Mouse (Mus musculus): ENCODE data around the gene Plg. TPM values are rescaled to one million over a fixed set of nuclear protein-coding genes. Genes with fewer than 3 reads are reported as not detected.

Plg gene
- 0.15 TPM in 1 of 2 replicates, not detected in the other for polyA plus RNA-seq (2014; fragmentation: Nextera tagmentation; extraction: Ambion mirVana)

DNA sequence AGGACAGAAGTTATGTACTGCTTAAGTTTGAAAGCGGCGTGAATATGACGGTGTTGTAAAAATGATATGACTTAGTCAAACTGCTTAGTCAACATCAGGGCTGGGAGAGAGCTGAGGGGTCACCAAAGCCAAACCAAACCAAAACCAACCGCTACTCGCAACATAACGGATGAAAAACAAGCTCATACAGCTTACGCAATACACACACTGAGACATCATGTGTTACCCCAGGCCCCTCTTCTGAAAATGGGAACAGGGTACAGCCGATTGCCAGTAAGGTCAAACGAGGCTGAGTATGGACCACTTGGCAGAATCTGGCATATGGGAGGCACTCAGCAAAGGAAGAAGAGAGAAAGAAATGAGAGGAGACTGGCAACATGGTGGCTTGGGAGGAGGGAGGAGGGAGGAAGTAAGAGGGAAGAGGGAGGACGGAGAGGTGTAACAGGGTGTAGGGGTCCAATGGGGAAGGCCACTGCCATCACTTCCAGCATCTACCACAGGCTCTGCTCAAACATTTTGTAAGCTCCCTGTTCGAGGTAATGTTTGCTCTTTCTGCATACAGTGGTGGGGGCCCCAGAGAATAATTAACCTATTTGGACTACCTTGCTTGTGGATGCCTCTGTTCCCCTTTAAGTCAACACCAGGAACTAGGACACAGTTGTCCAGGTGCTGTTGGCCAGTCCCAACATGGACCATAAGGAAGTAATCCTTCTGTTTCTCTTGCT lies at the start of gene Plg:
TSS of gene Plg (plus strand) at position 628 of the 725 bp plus-strand sequence.
- H3K36me3 ChIP-seq (ENCODE audit: control insufficient read depth, insufficient read depth, low read length): no peaks in the 10 kb centered on the region
- no peak within 1 kb of the TSS for H3K9ac ChIP-seq (ENCODE audit: low read length)
- DNase-seq (ENCODE audit: low spot score) (no peak), ATAC-seq (ENCODE audit: insufficient number of reproducible peaks, low FRiP score, low TSS enrichment, low read depth) (no peak)
- no peak within 1 kb of the TSS for H3K27ac ChIP-seq (replicated peaks; ENCODE audit: low read depth, low read length)
- H3K4me2 ChIP-seq (ENCODE audit: low read depth, severe bottlenecking): no peak within 1 kb of the TSS
- H3K4me3 ChIP-seq (ENCODE audit: low read depth, low read length): no peak within 1 kb of the TSS
- H3K9me3 ChIP-seq (ENCODE audit: control insufficient read depth, low read length): no peaks in the 10 kb centered on the region
- WGBS: 92% methylated on average over 11 of the region's 11 CpGs
- H3K4me1 ChIP-seq (ENCODE audit: control insufficient read depth, insufficient read depth, low read length): no peaks in the 10 kb centered on the region
- no peaks in the 10 kb centered on the region for H3K27me3 ChIP-seq (ENCODE audit: control insufficient read depth, insufficient read depth, low read length)

DNA sequence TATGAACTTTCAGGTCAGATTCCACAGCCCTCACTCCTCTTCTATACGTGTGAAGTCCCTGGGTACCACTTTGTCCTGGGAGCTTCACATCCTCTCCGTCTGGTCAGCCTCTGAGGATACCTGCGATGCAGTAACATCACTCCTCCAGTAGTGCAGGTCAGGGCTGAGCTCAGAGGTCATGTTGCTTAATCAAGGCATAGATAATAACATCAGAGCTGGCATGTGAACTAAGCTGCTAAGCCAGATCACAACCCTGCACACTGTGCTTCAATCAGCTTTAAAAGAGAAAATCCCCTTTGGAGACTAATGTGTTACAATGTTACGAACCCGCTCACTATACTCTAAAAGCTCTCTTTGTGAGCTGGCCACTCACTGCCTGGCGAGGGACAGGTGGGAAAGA lies 43.3 kb upstream of the Plg start:
- no peak overlapping the region for H3K4me2 ChIP-seq (ENCODE audit: low read depth, severe bottlenecking)
- no peaks in the 10 kb centered on the region for H3K9me3 ChIP-seq (ENCODE audit: control insufficient read depth, low read length)
- no peak overlapping the region for H3K27ac ChIP-seq (replicated peaks; ENCODE audit: low read depth, low read length)
- H3K4me1 ChIP-seq (ENCODE audit: control insufficient read depth, insufficient read depth, low read length): no peaks in the 10 kb centered on the region
- 58% methylated on average over 6 of the region's 6 CpGs for WGBS
- no peaks in the 10 kb centered on the region for H3K27me3 ChIP-seq (ENCODE audit: control insufficient read depth, insufficient read depth, low read length)
- H3K36me3 ChIP-seq (ENCODE audit: control insufficient read depth, insufficient read depth, low read length): no peaks in the 10 kb centered on the region
- H3K9ac ChIP-seq (ENCODE audit: low read length): no peak overlapping the region
- ATAC-seq (ENCODE audit: insufficient number of reproducible peaks, low FRiP score, low TSS enrichment, low read depth) (no peak), DNase-seq (ENCODE audit: low spot score) (no peak)
- no peak overlapping the region for H3K4me3 ChIP-seq (ENCODE audit: low read depth, low read length)

DNA sequence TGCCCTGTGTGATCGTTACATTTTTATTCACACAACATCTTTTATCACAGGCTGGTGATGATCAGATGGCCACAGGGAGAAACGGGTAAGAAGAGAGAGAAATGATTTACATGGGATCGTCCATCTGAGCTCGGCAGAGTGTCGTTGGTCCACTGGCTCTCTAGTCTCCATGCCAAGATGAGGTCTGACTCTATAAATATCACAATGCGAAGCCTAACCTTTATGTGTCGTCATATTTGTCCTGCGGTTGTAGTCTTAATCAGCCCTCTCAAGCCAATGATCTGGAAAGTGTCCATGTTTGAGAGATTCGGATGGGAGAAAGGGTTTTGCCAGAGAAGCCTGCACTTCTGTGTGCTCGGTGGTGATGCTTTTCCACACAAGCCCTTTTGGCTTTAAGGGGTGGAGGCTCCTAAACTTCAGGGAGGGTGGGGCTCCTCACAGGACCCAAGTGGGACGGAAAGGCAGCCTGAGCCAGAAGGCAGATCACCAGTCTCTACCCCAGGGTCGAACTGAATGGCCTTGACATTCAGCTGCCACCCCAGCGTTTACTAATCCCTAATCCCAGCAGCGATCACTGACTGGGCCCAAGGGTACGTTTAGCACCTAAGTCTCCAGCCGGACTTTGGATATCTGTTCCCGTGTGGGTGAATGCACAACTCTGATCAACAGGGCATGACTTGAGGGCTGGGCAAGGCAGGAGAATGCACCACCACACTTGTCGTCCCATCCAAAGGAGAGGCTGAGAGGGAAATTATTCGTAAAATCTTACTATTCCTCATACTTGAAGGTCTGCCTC lies 42.1 kb upstream of the Plg start:
- 86% methylated on average over 19 of the region's 19 CpGs for WGBS
- no peak overlapping the region for H3K9ac ChIP-seq (ENCODE audit: low read length)
- no peaks in the 10 kb centered on the region for H3K36me3 ChIP-seq (ENCODE audit: control insufficient read depth, insufficient read depth, low read length)
- H3K4me1 ChIP-seq (ENCODE audit: control insufficient read depth, insufficient read depth, low read length): no peaks in the 10 kb centered on the region
- H3K9me3 ChIP-seq (ENCODE audit: control insufficient read depth, low read length): no peaks in the 10 kb centered on the region
- no peak overlapping the region for H3K27ac ChIP-seq (replicated peaks; ENCODE audit: low read depth, low read length)
- H3K4me3 ChIP-seq (ENCODE audit: low read depth, low read length): no peak overlapping the region
- DNase-seq (ENCODE audit: low spot score) (no peak), ATAC-seq (ENCODE audit: insufficient number of reproducible peaks, low FRiP score, low TSS enrichment, low read depth) (no peak)
- H3K27me3 ChIP-seq (ENCODE audit: control insufficient read depth, insufficient read depth, low read length): no peaks in the 10 kb centered on the region
- no peak overlapping the region for H3K4me2 ChIP-seq (ENCODE audit: low read depth, severe bottlenecking)

DNA sequence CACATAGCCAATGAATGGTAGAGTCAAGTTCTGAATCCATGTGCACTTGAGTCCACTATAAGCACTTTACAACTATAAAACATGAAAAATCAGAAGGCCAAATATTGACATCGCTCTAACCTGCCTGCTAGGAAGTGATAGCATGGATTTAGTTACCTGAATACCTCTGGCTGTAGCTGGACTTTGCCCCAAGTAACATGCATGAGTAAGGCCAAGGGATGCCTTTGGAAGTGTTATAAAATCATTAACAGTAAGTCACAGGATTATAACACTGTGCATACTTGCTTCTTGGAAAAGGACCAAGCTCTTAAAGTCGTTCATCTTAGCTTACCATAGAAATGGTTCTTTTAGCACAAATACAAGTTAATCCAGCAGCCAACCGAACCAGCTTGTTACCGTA lies 41.3 kb upstream of the Plg start:
- no peak overlapping the region for H3K4me3 ChIP-seq (ENCODE audit: low read depth, low read length)
- no peaks in the 10 kb centered on the region for H3K9me3 ChIP-seq (ENCODE audit: control insufficient read depth, low read length)
- H3K4me2 ChIP-seq (ENCODE audit: low read depth, severe bottlenecking): no peak overlapping the region
- WGBS: 87% methylated on average over 4 of the region's 4 CpGs
- no peak overlapping the region for H3K9ac ChIP-seq (ENCODE audit: low read length)
- H3K4me1 ChIP-seq (ENCODE audit: control insufficient read depth, insufficient read depth, low read length): no peaks in the 10 kb centered on the region
- ATAC-seq (ENCODE audit: insufficient number of reproducible peaks, low FRiP score, low TSS enrichment, low read depth) (no peak), DNase-seq (ENCODE audit: low spot score) (no peak)
- H3K27ac ChIP-seq (replicated peaks; ENCODE audit: low read depth, low read length): no peak overlapping the region
- no peaks in the 10 kb centered on the region for H3K36me3 ChIP-seq (ENCODE audit: control insufficient read depth, insufficient read depth, low read length)
- H3K27me3 ChIP-seq (ENCODE audit: control insufficient read depth, insufficient read depth, low read length): no peaks in the 10 kb centered on the region

DNA sequence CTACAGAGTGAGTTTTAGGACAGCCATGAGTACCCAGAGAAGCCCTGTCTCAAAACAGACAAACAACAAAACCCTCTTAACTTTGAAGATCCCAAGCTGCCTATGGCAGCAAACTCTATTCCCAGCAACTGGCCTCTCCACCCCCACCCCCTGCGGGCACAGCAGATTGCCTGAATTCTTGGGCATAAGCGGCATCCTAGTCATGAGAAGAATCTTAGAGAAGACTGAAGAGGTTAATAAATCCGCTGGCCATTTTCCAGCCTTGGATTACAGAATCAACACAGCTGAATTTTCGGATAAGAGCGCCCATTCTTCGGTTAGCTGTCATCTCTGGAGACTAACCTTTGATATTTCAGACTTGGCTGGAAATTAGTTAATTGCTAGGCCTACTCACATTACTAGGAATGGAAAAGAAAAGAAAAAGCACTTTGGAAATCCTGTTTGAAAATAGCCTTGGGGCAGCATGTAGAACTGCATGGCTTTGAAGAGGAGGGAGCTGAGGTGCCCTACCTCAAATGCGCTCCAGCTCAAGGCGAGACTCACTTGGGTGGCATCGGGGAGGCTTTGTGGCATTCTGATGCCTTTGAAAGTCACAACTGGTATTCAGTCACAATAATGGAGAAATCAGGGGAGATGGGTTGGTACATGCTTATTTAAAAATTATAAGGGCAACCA lies 34.6 kb upstream of the Plg start:
- Histone ChIP-seq H3K36me3 (ENCODE audit: control insufficient read depth, insufficient read depth, low read length) (no peaks in the 10 kb centered on the region), H3K4me3 (ENCODE audit: low read depth, low read length) (no peak overlapping the region), H3K9ac (ENCODE audit: low read length) (no peak overlapping the region), H3K4me1 (ENCODE audit: control insufficient read depth, insufficient read depth, low read length) (no peaks in the 10 kb centered on the region), H3K27me3 (ENCODE audit: control insufficient read depth, insufficient read depth, low read length) (no peaks in the 10 kb centered on the region), H3K27ac (replicated peaks; ENCODE audit: low read depth, low read length) (no peak overlapping the region), H3K4me2 (ENCODE audit: low read depth, severe bottlenecking) (no peak overlapping the region), H3K9me3 (ENCODE audit: control insufficient read depth, low read length) (no peaks in the 10 kb centered on the region)
- WGBS: 90% methylated on average over 9 of the region's 9 CpGs
- ATAC-seq (ENCODE audit: insufficient number of reproducible peaks, low FRiP score, low TSS enrichment, low read depth) (no peak), DNase-seq (ENCODE audit: low spot score) (no peak)

DNA sequence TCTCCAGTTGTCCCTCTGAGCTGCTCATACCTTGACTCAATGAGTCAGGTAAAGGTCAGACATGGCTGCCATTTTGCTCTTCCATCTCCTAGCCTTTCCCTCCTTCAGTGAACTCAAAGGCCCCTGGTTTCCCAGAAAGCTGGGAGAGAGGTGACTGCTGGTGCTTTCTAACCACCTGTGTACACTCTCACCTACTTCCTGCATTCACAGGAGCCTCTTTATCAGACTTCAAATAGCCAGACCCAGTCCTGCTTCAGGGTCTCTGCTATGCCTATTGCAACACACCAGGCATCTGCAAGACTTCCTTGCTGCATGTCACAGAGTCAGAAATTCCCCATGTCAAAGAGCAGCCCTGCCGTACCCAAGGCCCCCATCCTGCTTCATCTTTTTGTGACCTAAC lies 30.9 kb upstream of the Plg start:
- no peak overlapping the region for H3K27ac ChIP-seq (replicated peaks; ENCODE audit: low read depth, low read length)
- H3K9me3 ChIP-seq (ENCODE audit: control insufficient read depth, low read length): no peaks in the 10 kb centered on the region
- no peaks in the 10 kb centered on the region for H3K4me1 ChIP-seq (ENCODE audit: control insufficient read depth, insufficient read depth, low read length)
- no peak overlapping the region for H3K4me3 ChIP-seq (ENCODE audit: low read depth, low read length)
- H3K27me3 ChIP-seq (ENCODE audit: control insufficient read depth, insufficient read depth, low read length): no peaks in the 10 kb centered on the region
- ATAC-seq (ENCODE audit: insufficient number of reproducible peaks, low FRiP score, low TSS enrichment, low read depth) (no peak), DNase-seq (ENCODE audit: low spot score) (no peak)
- no peaks in the 10 kb centered on the region for H3K36me3 ChIP-seq (ENCODE audit: control insufficient read depth, insufficient read depth, low read length)
- H3K9ac ChIP-seq (ENCODE audit: low read length): no peak overlapping the region
- H3K4me2 ChIP-seq (ENCODE audit: low read depth, severe bottlenecking): no peak overlapping the region
- 93% methylated on average over 1 of the region's 1 CpGs for WGBS

DNA sequence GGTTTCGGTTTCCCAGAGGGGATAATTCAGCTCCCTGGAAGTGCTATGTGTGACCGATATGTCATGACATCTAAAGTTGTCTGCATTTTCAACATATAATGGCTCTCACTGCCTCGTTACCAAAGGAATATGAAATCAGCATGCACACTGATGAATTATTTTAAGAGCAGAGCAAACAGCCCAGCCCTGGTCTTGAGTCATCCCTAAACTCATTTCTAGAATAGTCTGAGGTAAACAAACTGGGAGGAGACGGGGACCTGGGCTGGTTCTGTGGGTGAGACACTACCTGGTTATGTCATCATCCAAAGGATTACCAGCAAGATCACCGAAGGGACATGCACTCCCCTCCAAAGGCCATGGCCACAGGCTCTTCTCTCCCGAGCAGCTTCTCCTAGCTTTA lies 26.8 kb upstream of the Plg start:
- H3K36me3 ChIP-seq (ENCODE audit: control insufficient read depth, insufficient read depth, low read length): no peaks in the 10 kb centered on the region
- H3K9me3 ChIP-seq (ENCODE audit: control insufficient read depth, low read length): no peaks in the 10 kb centered on the region
- no peaks in the 10 kb centered on the region for H3K27me3 ChIP-seq (ENCODE audit: control insufficient read depth, insufficient read depth, low read length)
- no peaks in the 10 kb centered on the region for H3K4me1 ChIP-seq (ENCODE audit: control insufficient read depth, insufficient read depth, low read length)
- 87% methylated on average over 6 of the region's 6 CpGs for WGBS
- H3K9ac ChIP-seq (ENCODE audit: low read length): no peak overlapping the region
- H3K4me2 ChIP-seq (ENCODE audit: low read depth, severe bottlenecking): no peak overlapping the region
- no peak overlapping the region for H3K4me3 ChIP-seq (ENCODE audit: low read depth, low read length)
- no peak overlapping the region for H3K27ac ChIP-seq (replicated peaks; ENCODE audit: low read depth, low read length)
- no peak for DNase-seq (ENCODE audit: low spot score)
- ATAC-seq (ENCODE audit: insufficient number of reproducible peaks, low FRiP score, low TSS enrichment, low read depth): no peak

DNA sequence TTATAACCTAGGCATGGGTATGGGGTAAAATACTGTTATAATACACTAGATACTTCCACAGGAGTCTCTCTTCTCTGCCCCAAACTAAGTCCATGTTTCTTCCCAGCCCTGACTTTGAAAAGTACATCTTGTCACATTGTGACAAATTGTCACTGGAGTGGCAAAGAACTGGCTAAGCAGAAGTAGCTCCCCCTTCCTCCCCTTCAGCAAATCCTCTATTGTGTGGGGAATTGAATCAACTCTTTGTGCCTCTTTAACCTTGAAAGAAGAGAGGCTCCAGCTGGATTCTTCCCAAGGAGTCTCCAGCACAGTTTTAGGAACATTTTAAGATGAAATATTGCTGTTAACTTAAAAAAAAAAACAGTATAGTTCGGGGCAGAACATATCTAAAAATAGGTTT lies 25.6 kb upstream of the Plg start:
- ATAC-seq (ENCODE audit: insufficient number of reproducible peaks, low FRiP score, low TSS enrichment, low read depth) (no peak), DNase-seq (ENCODE audit: low spot score) (no peak)
- 83% methylated on average over 1 of the region's 1 CpGs for WGBS
- no peak overlapping the region for H3K4me2 ChIP-seq (ENCODE audit: low read depth, severe bottlenecking)
- H3K9ac ChIP-seq (ENCODE audit: low read length): no peak overlapping the region
- H3K4me1 ChIP-seq (ENCODE audit: control insufficient read depth, insufficient read depth, low read length): no peaks in the 10 kb centered on the region
- H3K4me3 ChIP-seq (ENCODE audit: low read depth, low read length): no peak overlapping the region
- no peaks in the 10 kb centered on the region for H3K27me3 ChIP-seq (ENCODE audit: control insufficient read depth, insufficient read depth, low read length)
- no peaks in the 10 kb centered on the region for H3K36me3 ChIP-seq (ENCODE audit: control insufficient read depth, insufficient read depth, low read length)
- no peaks in the 10 kb centered on the region for H3K9me3 ChIP-seq (ENCODE audit: control insufficient read depth, low read length)
- no peak overlapping the region for H3K27ac ChIP-seq (replicated peaks; ENCODE audit: low read depth, low read length)

All from limb, embryonic 11.5 days (tissue).